Comparison of ENCODE assay signal across 16 mouse cellular contexts in genomic region chr14:77377439-77377838, GRCm38 (mm10).
DNase-seq lines count a peak whose midpoint lies in the region; ATAC-seq lines count a peak whose summit lies in the region.
"Had no signal": no experiment of that assay in that cellular context is flagged by ENCODE, and none has a peak within 500 bp of the region (broad histone marks: within the 10 kb centered on the region; RNA-seq: fewer than 3 reads in every experiment).

No protein-coding gene starts in this region.

- peak; percentile 38 for DNase-seq in midbrain, embryonic 14.5 days
- no peak for DNase-seq in adrenal gland, adult 18-20 months (ENCODE audit: low spot score in 2 of 2)
- DNase-seq in left cerebral cortex, postnatal 14 days (ENCODE audit: low spot score in 2 of 2) = no peak
- DNase-seq in urinary bladder, postnatal 36 days (ENCODE audit: low spot score in 2 of 2) = no peak
- DNase-seq: adrenal gland, postnatal 25 days; B cell, adult 2 months; cerebellum, adult 8-10 months; kidney, adult 8-10 months; liver, embryonic 13.5 days had no signal

- H3K4me3 ChIP-seq in forebrain, embryonic 12.5 days (replicated peaks) = no peak overlapping the region
- no peak overlapping the region for H3K4me3 ChIP-seq in forebrain, embryonic 16.5 days (replicated peaks; ENCODE audit: low read length)
- no peak overlapping the region for H3K4me3 ChIP-seq in hindbrain, embryonic 15.5 days
- no peak overlapping the region for H3K4me3 ChIP-seq in midbrain, embryonic 14.5 days (replicated peaks; ENCODE audit: low read depth, low read length)
- H3K4me3 ChIP-seq: embryonic facial prominence, embryonic 13.5 days; left cerebral cortex, adult 2 months; limb, embryonic 12.5 days; liver, embryonic 13.5 days; lung, embryonic 15.5 days had no signal

- ATAC-seq in forebrain, embryonic 12.5 days (ENCODE audit: low FRiP score) = no peak
- ATAC-seq in forebrain, embryonic 16.5 days = peak; percentile 51
- ATAC-seq in hindbrain, embryonic 15.5 days (ENCODE audit: low FRiP score, low read depth) = no peak
- no peak for ATAC-seq in midbrain, embryonic 14.5 days (ENCODE audit: low FRiP score, low TSS enrichment)

- peak overlapping the region; percentile 37; the same call in 1 of the 2 replicates for H3K4me2 ChIP-seq in forebrain, embryonic 12.5 days
- peak overlapping the region; percentile 25; the same call in 1 of the 2 replicates for H3K4me2 ChIP-seq in forebrain, embryonic 16.5 days (ENCODE audit: low read length)
- peak overlapping the region; percentile 15; the same call in 1 of the 2 replicates for H3K4me2 ChIP-seq in hindbrain, embryonic 15.5 days
- H3K4me2 ChIP-seq in midbrain, embryonic 14.5 days (ENCODE audit: low read length) = peak overlapping the region; percentile 29
- H3K4me2 ChIP-seq: embryonic facial prominence, embryonic 13.5 days; limb, embryonic 12.5 days; liver, embryonic 13.5 days; lung, embryonic 15.5 days had no signal

- peak overlapping the region; percentile 70 for H3K27ac ChIP-seq in forebrain, embryonic 12.5 days
- H3K27ac ChIP-seq in forebrain, embryonic 16.5 days (ENCODE audit: low read length) = peak overlapping the region; percentile 68
- peak overlapping the region; percentile 27; the same call in 1 of the 2 replicates for H3K27ac ChIP-seq in hindbrain, embryonic 15.5 days (replicated peaks)
- peak overlapping the region; percentile 70 for H3K27ac ChIP-seq in midbrain, embryonic 14.5 days (replicated peaks; ENCODE audit: low read depth, low read length)
- H3K27ac ChIP-seq: embryonic facial prominence, embryonic 13.5 days; left cerebral cortex, adult 2 months; limb, embryonic 12.5 days; liver, embryonic 13.5 days; lung, embryonic 15.5 days had no signal

- no peaks in the 10 kb centered on the region for H3K9me3 ChIP-seq in forebrain, embryonic 12.5 days
- no peaks in the 10 kb centered on the region for H3K9me3 ChIP-seq in forebrain, embryonic 16.5 days (ENCODE audit: control insufficient read depth, low read length)
- no peaks in the 10 kb centered on the region for H3K9me3 ChIP-seq in hindbrain, embryonic 15.5 days
- no peaks in the 10 kb centered on the region for H3K9me3 ChIP-seq in midbrain, embryonic 14.5 days (ENCODE audit: control insufficient read depth, low read length)
- H3K9me3 ChIP-seq: embryonic facial prominence, embryonic 13.5 days; limb, embryonic 12.5 days; liver, embryonic 13.5 days; lung, embryonic 15.5 days had no signal

- intact Hi-C loops in left cerebral cortex, postnatal 14 days (cut with DNase I) = no loop called here

- no peak overlapping the region for H3K9ac ChIP-seq in forebrain, embryonic 12.5 days
- H3K9ac ChIP-seq in forebrain, embryonic 16.5 days (replicated peaks; ENCODE audit: low read depth, low read length) = no peak overlapping the region
- no peak overlapping the region for H3K9ac ChIP-seq in hindbrain, embryonic 15.5 days
- no peak overlapping the region for H3K9ac ChIP-seq in midbrain, embryonic 14.5 days (replicated peaks; ENCODE audit: low read length)
- H3K9ac ChIP-seq: embryonic facial prominence, embryonic 13.5 days; limb, embryonic 12.5 days; liver, embryonic 13.5 days; lung, embryonic 15.5 days had no signal

- WGBS in forebrain, embryonic 12.5 days = 36% methylated on average over 3 of the region's 3 CpGs
- 8% methylated on average over 3 of the region's 3 CpGs for WGBS in forebrain, embryonic 16.5 days
- 38% methylated on average over 3 of the region's 3 CpGs for WGBS in hindbrain, embryonic 15.5 days
- 44% methylated on average over 3 of the region's 3 CpGs for WGBS in midbrain, embryonic 14.5 days

- peaks cover 40% of the 10 kb centered on the region for H3K4me1 ChIP-seq in forebrain, embryonic 12.5 days
- H3K4me1 ChIP-seq in forebrain, embryonic 16.5 days (replicated peaks; ENCODE audit: control insufficient read depth, insufficient read depth, low read length) = peaks cover 11% of the 10 kb centered on the region
- peaks cover 32% of the 10 kb centered on the region for H3K4me1 ChIP-seq in hindbrain, embryonic 15.5 days (replicated peaks)
- H3K4me1 ChIP-seq in midbrain, embryonic 14.5 days (ENCODE audit: control insufficient read depth, insufficient read depth, low read length) = peaks cover 31% of the 10 kb centered on the region
- H3K4me1 ChIP-seq: lung, embryonic 15.5 days had no signal

- no peaks in the 10 kb centered on the region for H3K36me3 ChIP-seq in forebrain, embryonic 12.5 days (replicated peaks)
- H3K36me3 ChIP-seq in forebrain, embryonic 16.5 days (ENCODE audit: control insufficient read depth, insufficient read depth) = no peaks in the 10 kb centered on the region
- no peaks in the 10 kb centered on the region for H3K36me3 ChIP-seq in hindbrain, embryonic 15.5 days
- H3K36me3 ChIP-seq in midbrain, embryonic 14.5 days (ENCODE audit: control insufficient read depth, insufficient read depth, low read length) = no peaks in the 10 kb centered on the region
- H3K36me3 ChIP-seq: embryonic facial prominence, embryonic 13.5 days; limb, embryonic 12.5 days; liver, embryonic 13.5 days; lung, embryonic 15.5 days had no signal

- no peaks in the 10 kb centered on the region for H3K27me3 ChIP-seq in forebrain, embryonic 12.5 days
- H3K27me3 ChIP-seq in forebrain, embryonic 16.5 days (replicated peaks; ENCODE audit: control insufficient read depth, insufficient read depth, low read length) = no peaks in the 10 kb centered on the region
- H3K27me3 ChIP-seq in hindbrain, embryonic 15.5 days = no peaks in the 10 kb centered on the region
- H3K27me3 ChIP-seq in midbrain, embryonic 14.5 days (ENCODE audit: control insufficient read depth, insufficient read depth, low read length) = no peaks in the 10 kb centered on the region
- H3K27me3 ChIP-seq: embryonic facial prominence, embryonic 13.5 days; limb, embryonic 12.5 days; liver, embryonic 13.5 days; lung, embryonic 15.5 days had no signal
